Mouse (Mus musculus) erythroblast, embryonic 14.5 days (primary cell): ENCODE measurements around the gene Csnk1g1.

Experiments used
- GATA1 ChIP-seq: IDR thresholded peaks from 2 replicates; pipeline ENCODE4 v1.6.1; 2012; ENCODE audit warnings: low read length, inconsistent platforms, mixed read lengths
- TAL1 ChIP-seq: IDR thresholded peaks from 3 replicates; pipeline ENCODE4 v1.6.1; 2012; ENCODE audit warnings: low read length, inconsistent platforms, mixed read lengths

GRCm38 (mm10) chr9:65884564-65885315 is 24.0 kb upstream of the Csnk1g1 start:
- TF ChIP-seq GATA1, result no peak
- no peak for TF ChIP-seq TAL1
